Mouse (Mus musculus) retina, embryonic 14.5 days (tissue): ENCODE data around the gene Snx29.
A peak's percentile ranks its signal among the peaks of the same experiment; 100 is the strongest.
"Not testable (repeated sequence)": the region's sequence is repeated elsewhere in the genome, so short reads cannot be mapped to it uniquely, and the experiment has no call there.

ENCODE experiments used
- DNase-seq: peaks from one replicate; pipeline ENCODE4 v3.0.0-alpha.2; 2015; ENCODE audit warnings: low spot score

Gene Snx29

DNA sequence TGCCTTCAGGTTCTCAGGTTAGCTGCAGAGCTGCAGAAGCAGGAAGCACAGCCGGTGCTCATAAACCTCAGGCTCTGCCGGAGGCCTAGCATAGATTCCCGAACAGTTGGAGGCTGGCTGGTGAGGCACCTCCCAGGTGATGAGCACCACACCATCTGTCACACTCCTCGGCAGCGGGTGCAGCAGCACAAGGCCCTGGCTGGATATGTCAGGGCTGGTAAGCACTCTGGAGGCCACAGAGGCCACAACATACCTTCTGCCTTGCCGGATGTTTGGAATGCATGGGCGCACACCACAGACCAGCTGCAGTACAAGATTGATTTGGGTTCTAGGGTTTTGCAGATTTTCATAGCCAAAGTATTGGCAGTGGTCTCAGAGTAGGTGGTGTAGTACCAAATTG is 172.2 kb downstream of the Snx29 start:
- DNase-seq: no peak

DNA sequence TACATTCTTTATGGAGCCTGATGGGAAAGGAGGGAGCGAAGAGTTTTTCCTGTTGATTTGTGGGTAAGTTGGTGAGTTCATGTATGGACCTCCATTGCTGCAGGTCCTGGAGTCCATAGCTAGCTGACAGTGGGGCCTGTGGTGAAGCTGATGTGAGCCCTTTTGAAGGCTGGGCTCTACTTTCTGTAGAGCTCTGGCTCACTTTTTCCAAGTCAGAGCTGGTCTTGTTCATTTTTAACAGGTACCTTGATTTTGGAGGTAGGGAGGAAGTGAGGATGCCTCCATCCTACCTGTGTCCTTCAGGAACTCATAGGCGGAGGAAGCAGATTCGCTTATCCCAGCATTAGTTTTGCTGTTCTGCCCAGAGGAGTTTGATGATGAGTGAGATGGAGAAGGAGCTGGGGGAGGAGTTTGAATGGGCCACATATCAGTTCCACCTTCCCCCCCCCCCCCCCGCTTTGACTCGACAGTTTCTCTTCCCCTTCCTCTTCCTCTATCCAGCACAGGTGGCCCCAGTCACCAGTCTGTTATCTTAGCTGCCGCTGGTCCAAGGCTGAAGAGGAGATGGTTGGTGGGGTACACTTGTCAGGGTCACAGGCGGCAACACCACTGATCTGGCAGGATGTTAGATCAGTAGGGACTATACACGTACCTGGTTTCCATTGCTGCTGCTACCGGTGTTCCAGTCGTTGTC is 173.4 kb downstream of the Snx29 start:
- DNase-seq: no peak

DNA sequence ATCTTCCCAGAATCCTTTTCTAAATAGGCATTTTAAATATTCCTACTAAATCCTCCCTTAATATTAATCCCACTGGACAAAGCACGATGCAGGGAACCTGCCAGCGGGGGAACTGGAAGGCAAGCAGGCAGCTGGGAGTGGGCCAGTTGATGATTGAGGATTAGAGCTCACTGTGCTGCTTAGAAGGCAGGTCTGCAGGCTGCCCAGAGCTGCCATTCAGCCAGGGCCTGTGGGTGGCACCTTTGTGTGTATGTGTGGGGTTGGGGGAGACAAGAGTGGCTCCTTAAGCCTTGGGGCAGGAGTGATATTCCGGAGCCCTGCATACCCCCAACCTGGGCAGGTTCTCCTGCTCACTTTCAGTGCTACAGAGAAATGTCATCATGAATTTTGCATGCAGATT is 174.0 kb downstream of the Snx29 start:
- no peak for DNase-seq

DNA sequence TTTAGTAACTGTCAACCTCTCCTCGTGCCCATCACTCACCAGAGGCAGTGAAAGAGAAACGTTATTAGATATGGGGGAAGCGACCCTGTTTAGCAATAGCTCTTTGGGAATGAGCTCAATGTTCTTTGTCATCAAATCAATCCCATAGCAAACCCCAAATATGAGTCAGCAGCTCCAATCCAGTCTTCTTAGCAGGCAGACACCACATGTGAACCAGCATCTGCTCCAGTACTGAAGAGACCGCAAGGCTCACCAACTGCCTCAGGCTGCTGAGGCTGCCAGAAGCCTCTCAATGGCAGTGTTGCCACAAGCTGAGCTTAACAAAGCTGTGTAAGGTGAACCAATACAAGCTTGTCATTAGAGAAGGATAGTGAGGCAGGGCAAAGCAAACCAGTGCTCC is 177.4 kb downstream of the Snx29 start:
- DNase-seq: no peak

DNA sequence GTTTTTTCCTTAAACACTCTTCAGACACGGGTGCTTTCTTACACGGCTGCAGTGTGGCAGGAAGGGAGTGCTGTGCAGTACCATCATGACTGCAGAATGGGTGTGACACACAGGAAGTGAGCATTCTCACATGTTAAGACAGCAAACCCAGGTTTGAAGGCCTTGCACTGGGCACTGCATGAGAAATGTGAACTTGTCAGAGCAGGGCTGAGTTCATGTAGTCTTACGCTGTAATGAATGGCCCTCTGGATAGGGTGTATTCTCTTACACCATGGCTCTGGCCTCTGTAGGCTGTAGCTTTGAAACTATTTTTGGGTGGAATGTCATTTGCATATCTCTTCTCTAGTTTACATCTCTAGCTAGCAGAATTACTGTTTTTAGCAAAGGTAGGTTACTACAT is 178.4 kb downstream of the Snx29 start:
- DNase-seq: no peak

DNA sequence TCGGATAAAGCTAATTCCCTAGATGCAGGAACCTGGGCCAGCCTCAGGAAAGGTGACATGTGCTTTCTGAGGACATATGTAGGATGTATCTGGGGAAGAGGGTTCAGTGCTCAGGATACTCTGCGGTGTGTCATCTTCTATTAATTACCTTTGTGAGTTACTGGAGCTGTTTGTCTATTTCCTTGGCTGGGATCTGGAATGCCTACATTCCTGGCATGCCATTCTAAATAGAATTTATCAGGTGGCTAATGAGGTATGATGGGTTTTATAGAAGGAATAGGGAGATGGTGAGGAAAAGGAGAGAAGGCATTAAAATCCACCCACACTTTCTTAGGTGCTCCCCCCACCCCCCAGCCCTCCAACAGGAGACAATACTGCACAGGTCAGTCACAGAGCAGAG is 178.9 kb downstream of the Snx29 start:
- no peak for DNase-seq

DNA sequence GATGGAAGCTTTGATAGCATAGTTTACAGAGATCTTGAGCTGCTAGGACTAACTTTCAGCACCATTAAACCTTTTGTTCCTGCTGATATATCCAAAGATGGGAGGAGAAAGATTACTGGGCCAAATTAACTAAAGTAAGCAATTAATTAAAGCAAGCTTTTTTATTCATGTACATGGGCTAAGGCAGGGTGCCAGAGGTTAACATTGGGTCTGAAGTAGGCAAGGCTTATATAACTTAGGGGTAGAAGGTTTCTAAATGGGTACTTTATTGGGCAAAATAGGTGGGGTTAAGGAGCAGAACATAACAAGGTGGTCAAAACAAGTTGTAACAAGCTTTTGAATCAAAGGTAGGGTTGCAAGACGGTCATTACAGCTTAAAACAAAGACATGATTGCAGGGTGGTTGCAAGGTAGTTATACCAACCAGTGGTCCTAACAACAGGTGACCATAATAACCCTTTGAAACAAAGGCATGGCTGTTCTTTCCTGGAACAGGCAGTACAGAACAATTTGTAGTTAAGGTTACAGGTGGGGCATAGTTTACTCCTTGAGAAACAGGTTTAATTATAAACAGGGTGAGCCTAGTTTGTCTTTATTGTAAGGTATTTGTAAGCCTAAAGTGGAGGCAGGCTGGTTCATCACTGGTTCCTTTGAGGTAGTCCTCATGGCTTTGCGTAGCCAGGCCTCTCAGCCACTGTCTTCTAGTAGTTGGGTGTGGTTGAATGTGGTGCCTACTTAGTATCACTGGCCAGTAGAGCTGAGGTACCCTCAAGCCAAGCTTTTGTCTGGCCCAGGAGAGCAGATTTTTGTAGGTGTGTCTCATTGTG is 182.2 kb downstream of the Snx29 start:
- no peak for DNase-seq

DNA sequence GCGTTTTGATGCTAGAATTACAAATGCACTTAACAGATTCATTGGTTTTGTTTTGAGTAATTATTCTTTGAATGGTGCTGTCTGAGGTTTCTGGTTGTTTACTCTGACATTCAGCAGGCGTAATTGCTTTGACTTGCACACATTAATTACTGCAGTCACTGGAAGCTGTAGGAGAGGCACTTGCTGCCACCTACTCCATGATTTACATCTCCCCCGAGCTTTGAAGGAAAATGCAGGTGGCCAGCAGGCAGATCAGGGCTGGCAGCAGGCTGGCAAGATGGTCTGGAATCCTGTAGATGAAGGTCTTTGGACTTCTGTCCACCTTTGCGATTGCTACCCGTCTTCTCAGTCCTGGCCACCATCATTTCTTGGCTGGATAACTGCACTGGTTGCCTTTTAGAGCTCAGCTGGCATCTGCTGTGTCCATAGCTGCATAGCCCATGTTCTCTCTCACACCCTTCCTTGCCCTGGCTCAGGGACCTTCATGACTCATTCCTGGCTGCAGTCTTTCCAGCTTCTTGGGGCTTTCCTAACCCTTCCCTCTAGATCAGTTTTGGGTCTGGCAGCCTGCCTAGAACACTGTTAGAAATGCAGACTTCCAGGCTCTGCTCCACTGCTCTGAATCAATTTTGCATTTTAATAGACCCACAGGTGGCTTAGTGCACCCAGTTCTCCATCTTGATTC is 182.9 kb downstream of the Snx29 start:
- DNase-seq: no peak

DNA sequence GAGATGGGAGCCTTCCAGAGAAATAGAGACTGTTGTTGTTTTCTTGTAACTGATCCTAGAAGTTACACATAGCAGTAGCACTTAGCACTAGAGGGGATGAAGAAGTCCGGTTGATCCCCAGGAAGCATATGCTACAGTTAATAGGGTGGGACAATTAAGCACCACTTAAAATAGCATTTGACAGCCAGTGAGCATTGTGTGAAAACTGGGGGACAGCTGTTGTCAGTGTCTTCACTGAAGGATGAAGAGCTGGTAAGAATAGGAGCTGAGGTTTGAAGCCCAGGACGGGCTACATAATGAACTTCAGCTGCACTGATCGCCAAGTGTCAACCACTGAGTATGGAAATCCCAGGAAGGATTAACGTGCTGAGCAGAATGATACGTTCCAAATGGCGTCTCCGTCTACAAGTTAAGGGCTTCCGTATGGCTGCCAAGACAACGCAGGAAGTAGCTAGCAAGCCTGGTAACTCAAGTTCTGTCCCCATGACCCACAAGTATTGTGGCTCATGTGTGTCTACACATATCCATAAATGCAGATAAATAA is 184.6 kb downstream of the Snx29 start:
- peak; percentile 23 for DNase-seq

DNA sequence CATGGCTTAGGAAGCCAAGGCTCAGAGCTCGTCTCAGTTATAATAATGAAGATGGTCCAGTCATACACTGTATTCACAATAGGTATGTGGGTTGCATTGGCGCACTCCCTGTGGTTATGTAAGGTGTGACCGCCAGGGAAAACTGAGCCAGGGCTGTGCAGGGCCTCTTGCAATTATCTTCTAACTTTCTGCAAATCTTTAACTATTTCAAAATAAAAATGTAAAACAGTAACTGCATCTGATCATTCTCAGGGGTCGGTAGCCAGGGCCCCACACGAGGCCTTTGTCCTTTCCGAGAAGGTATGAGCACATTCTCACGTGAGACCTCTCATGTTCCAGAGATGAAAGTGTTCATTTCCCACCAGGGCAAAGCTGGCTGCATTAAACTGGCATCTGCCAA is 185.6 kb downstream of the Snx29 start:
- no peak for DNase-seq

DNA sequence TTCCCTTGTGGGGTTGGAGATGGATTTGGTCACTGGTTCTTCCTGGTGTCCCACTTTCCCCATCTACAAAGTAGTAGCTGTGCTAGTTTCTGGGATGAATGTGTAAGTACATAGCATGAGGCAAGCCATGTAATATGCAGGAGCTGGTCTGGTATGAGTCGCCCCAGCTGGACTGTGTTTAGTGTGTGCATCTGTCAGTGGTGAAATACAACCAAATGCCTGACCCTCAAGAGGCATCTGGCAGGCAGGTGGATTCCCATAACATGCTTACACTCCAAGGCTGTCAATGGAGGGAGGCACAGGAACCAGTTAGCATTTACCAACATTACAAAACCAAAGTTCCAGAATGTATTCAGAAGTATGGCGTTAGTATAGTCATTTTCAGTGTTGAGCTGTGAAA is 187.7 kb downstream of the Snx29 start:
- no peak for DNase-seq

DNA sequence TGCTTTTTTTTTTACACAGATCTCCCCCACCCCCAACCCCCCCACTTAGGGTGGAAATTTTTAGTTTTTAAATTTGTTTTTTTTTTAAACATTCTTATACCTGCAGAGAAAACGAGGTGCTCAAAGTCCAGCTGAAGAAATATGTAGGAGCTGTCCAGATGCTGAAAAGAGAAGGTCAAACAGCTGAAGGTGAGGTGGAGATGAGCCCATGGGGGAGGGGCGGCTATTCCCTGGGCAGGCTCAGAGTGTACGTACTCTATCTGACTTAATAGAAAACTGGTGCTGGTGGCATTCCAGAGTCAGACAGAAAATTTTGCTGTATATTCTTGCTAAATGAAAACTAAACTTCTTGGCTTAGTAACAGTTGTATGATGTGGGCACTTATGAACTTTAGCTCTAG is 188.1 kb downstream of the Snx29 start:
- no peak for DNase-seq

DNA sequence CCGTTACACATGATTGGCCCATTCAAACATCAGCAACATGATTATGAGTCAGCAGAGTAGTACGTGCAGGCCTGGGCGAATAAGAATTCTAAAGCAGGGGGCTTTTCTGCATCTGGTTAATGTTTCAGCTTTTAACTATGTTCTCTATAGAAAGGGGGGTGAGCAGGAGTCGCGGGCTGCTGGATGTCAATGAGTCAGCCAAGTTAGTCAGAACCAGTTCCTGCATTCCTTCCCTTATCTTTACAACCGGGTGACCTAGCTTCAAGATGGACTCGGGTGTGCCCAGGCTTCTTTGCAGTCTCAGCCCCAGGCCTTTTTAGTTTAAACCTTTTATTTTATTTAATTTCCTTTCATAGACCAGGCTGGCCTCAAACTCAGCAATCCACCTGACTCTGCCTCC is 189.0 kb downstream of the Snx29 start:
- DNase-seq: not testable (repeated sequence)

DNA sequence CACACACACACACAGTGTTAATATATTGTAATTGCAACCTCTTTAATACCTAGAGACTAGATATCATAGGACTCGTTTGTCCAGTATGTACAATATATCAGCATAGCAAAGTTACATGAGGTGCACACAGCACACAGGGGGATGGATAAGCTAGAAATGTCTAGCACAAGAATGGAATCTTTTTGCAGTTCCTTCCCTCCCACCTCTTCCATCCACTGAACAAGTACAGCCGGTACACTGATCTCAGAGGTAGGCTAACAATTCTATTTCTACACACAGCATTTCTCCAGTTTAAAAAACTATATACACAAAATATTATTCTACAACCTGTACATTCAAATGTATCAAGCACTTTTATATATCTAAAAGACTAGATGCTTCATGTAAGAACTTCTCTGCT is 194.0 kb downstream of the Snx29 start:
- DNase-seq: no peak

DNA sequence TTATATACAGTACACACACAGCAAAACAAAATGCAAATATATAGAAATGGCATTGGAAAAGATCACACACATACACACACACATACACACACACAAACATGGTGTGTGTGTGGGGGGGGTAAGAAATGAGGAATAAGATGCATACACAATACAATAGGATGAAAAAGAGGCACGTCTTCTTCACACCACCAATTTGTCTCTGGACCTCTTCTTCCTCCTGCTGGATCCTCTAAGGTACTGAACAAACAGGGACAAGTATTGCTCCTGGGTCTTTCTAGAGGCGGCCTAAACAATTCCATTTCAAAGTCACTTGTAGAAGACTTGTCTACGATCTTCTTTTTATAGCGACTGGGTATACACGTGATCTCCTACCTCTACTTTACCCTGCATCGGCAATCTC is 194.7 kb downstream of the Snx29 start:
- no peak for DNase-seq

DNA sequence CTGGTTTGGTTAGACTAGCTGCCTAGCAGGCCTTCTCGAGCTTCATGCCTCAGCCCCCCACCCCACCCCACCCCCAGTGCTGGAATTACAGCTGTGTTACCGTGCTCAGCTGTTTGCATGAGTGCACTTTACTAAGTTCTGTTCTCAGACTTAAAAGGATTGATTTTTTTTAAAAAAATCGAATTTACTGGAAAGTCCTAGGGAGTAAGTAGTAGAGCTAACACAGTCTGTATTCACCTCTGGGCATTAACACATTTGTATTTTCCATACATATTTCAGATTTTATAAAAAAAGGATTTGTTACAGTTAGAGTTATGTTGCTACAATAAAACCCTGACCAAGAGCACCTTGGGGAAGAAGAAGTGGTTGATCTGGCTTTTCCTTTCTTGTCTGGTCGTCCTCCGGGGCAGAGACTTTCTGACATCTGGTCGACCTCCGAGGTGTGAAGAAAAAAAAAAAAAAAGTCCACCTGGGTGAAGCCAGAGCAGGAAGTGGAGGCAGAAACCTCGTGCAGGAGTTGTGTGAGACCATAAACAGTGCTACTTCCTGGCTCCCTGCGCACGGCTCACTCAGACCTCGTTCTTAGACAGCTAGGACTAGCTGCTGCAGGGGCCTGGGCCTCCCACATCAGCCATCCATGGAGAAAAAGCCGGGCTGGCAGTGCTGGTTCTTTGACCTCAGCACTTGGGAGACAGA is 196.2 kb downstream of the Snx29 start:
- peak; percentile 45 for DNase-seq

DNA sequence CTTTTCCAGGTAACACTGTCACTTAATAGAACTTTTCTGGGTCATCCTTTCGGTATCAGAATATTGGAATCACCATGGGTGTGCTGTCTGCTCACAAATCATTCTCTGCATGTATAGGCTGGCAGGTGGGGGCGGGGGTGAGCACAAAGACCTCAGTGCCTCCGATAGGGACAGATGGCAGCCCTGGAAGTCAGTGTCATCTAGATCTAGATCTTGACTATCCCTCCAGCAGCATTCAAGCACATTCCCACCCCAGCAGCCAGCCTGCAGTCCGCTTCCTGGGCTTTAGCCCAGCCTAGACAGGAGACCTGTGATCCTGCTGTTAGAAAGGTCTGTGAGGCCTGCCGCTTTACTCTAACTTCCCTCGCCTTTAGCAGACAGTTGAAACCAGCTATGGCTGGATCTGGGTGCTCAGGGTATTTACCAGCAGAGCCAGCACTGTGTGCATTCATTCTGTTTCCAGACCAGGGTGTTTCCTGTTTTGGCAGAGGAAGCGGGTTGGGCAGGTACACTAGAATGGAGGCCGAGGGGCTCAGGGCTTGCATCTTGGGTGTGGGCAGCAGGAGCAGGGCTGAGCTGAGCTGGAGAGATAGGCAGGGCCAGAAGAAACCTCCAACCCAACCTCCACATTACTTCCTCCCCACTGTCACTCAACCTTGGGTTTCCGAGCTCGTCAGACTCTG is 203.5 kb downstream of the Snx29 start:
- no peak for DNase-seq

DNA sequence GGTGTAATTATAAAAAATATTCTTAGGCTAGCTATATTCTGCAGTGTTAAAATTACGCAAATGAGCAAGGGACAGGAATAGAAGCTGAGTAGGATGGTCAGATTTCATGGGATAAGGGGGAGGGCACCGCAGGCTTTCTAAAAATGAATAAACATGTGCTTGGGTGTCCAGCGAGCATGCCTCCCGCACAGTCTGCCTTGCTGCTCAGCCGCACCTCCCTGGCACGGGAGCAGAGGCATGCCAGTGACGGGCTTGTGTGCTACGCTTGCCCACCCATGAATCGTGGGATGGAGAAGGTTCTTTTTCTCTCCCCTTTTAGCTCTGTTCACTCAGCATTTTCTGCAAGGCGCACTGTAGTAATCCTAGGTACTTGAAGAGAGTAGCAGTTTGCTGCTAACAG is 204.3 kb downstream of the Snx29 start:
- DNase-seq: no peak

DNA sequence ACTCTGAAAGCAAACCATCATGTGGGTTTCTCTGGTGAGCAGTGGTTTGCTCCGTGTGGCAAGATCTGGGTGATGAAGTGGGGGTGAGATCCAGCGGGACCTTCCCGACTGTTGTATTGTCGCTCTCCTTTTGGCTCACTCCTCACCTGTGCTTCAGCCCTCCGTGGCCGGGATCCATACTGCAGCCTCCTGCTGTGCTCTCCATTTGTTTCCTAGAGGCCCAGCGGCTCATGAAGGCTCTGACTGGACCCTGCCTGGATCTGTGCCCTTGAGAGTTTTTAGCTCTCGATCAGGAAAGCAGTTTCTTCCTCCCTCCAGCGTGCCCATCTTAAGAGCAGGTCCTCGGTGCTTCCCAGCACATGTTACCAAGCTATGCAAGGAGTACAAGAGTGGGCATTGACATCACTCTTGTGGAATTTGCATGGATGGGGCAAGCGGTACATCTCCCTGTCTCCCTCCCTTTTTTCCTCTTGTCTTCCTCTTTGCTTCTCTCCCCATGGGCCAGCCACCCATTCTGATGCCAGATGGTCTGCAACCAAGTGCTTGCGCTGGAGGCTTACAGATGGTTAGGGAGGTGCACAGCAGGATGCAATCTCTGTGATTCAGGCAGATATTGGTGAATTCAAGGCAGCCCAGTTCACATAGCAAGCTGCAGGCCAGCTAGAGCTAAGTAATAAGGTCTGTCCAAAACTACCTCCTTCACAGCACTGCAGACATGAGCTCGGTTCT is 207.9 kb downstream of the Snx29 start:
- DNase-seq: no peak

DNA sequence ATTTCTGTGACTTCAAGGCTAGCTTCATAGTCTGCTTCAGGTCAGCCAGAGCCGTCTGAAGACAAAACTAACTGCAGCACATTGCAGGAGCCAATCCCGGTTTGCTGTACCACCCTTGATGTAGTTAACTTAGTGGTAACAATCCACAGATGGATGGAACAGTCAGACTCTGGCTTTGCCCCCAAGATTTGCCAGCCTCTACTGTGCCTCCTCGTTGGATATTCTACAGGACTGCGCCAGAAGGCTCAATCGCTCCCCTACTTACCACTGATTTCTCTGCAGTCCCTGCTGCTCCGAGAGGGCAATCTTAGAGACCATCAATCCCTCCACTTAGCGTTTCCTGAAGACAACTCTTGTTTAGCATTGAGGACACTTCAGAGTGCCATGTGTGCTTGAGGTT is 208.7 kb downstream of the Snx29 start:
- DNase-seq: no peak

DNA sequence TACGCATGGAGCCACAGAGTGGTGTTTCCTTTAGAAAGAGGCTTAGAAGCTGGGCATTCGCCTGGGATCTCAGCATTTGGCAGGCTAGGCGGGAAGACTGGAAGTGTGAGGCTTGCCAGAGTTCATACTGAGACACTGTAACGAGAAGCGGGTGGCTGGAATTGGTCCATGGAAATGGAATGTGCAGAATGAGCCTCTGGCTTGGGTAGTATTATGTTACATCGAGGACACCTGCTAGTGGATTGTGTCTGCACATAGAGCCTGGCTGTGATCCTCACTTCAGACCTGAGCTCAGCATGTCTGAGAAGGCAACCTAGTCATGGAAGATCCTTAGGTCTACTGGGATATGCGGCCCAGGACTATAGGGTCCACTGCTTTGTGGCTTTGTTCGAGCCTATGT is 209.9 kb downstream of the Snx29 start:
- no peak for DNase-seq
